In genomic region chr7:132714236-132714923, GRCm38 (mm10) we compare ENCODE assay signal across 9 mouse cellular contexts.
DNase-seq lines count a peak whose midpoint lies in the region; ATAC-seq and TF ChIP-seq lines count a peak whose summit lies in the region.
"Had no signal": no experiment of that assay in that cellular context is flagged by ENCODE, and none has a peak within 500 bp of the region (broad histone marks: within the 10 kb centered on the region; RNA-seq: fewer than 3 reads in every experiment).

No protein-coding gene starts in this region.

- peak overlapping the region; percentile 99 for H3K27ac ChIP-seq in heart, embryonic 13.5 days (replicated peaks)
- peak overlapping the region; percentile 75; the same call in 1 of the 2 replicates for H3K27ac ChIP-seq in lung, embryonic 14.5 days (ENCODE audit: low read depth)
- H3K27ac ChIP-seq in stomach, embryonic 14.5 days (ENCODE audit: low read length), result peak overlapping the region; percentile 74

- H3K4me1 ChIP-seq in heart, embryonic 13.5 days, result peaks cover 61% of the 10 kb centered on the region
- peaks cover 24% of the 10 kb centered on the region for H3K4me1 ChIP-seq in lung, embryonic 14.5 days (ENCODE audit: insufficient read depth)
- peaks cover 26% of the 10 kb centered on the region; the same call in 1 of the 2 replicates for H3K4me1 ChIP-seq in stomach, embryonic 14.5 days (ENCODE audit: control insufficient read depth, insufficient read depth, low read length)

- H3K9ac ChIP-seq in heart, embryonic 13.5 days, result peak overlapping the region; percentile 75
- H3K9ac ChIP-seq in lung, embryonic 14.5 days, result no peak overlapping the region
- no peak overlapping the region for H3K9ac ChIP-seq in stomach, embryonic 14.5 days (replicated peaks; ENCODE audit: low read depth, low read length)

- peak; percentile 75 for DNase-seq in kidney, adult 11 months
- DNase-seq in kidney, adult 18-20 months, result no peak
- peak; percentile 28 for DNase-seq in embryo, embryonic 10.5 days (ENCODE audit: low spot score)
- peak; percentile 64 to 77 for DNase-seq in kidney, postnatal 36 days
- peak; percentile 66 for DNase-seq in lung, embryonic 14.5 days
- DNase-seq in thymus, postnatal 10 days (ENCODE audit: low spot score in 2 of 2), result no peak

- H3K4me2 ChIP-seq in heart, embryonic 13.5 days, result peak overlapping the region; percentile 47
- no peak overlapping the region for H3K4me2 ChIP-seq in lung, embryonic 14.5 days
- H3K4me2 ChIP-seq in stomach, embryonic 14.5 days (replicated peaks; ENCODE audit: low read depth, low read length), result no peak overlapping the region

- TF ChIP-seq CTCF in lung, embryonic 14.5 days (IDR thresholded peaks at IDR 0.05; ENCODE audit: low read depth), result no peak

- no peaks in the 10 kb centered on the region for H3K9me3 ChIP-seq in heart, embryonic 13.5 days
- no peaks in the 10 kb centered on the region for H3K9me3 ChIP-seq in lung, embryonic 14.5 days (ENCODE audit: low read depth, low read length)
- no peaks in the 10 kb centered on the region for H3K9me3 ChIP-seq in stomach, embryonic 14.5 days (ENCODE audit: control insufficient read depth, low read depth, low read length)
- H3K9me3 ChIP-seq: G1E had no signal

- 14% methylated on average over 6 of the region's 6 CpGs for WGBS in heart, embryonic 13.5 days
- 46% methylated on average over 6 of the region's 6 CpGs for WGBS in lung, embryonic 14.5 days
- 41% methylated on average over 6 of the region's 6 CpGs for WGBS in stomach, embryonic 14.5 days

- H3K27me3 ChIP-seq in heart, embryonic 13.5 days (replicated peaks), result no peaks in the 10 kb centered on the region
- H3K27me3 ChIP-seq in lung, embryonic 14.5 days (ENCODE audit: insufficient read depth, low read length), result no peaks in the 10 kb centered on the region
- H3K27me3 ChIP-seq in stomach, embryonic 14.5 days (ENCODE audit: control insufficient read depth, insufficient read depth, low read length), result no peaks in the 10 kb centered on the region

- ATAC-seq in heart, embryonic 13.5 days (ENCODE audit: extremely low read depth, insufficient number of reproducible peaks, low FRiP score, low TSS enrichment), result peak; percentile 49; the same call in 1 of the 2 replicates
- peak; percentile 29; the same call in 1 of the 2 replicates for ATAC-seq in lung, embryonic 14.5 days (ENCODE audit: insufficient read depth)
- ATAC-seq in stomach, embryonic 14.5 days (ENCODE audit: insufficient number of reproducible peaks, insufficient read depth, low FRiP score, low read depth), result 0 out of 2 replicates have a peak, but pooled peaks have one; percentile 40

- H3K4me3 ChIP-seq in heart, embryonic 13.5 days, result no peak overlapping the region
- H3K4me3 ChIP-seq in lung, embryonic 14.5 days (ENCODE audit: low read depth, low read length), result no peak overlapping the region
- no peak overlapping the region for H3K4me3 ChIP-seq in stomach, embryonic 14.5 days (ENCODE audit: low read depth, low read length)

- H3K36me3 ChIP-seq in heart, embryonic 13.5 days, result peaks cover 10% of the 10 kb centered on the region; the same call in 1 of the 2 replicates
- peaks cover 6% of the 10 kb centered on the region for H3K36me3 ChIP-seq in lung, embryonic 14.5 days (ENCODE audit: insufficient read depth)
- peaks cover 4% of the 10 kb centered on the region; the same call in 1 of the 2 replicates for H3K36me3 ChIP-seq in stomach, embryonic 14.5 days (ENCODE audit: control insufficient read depth, insufficient read depth, low read length)

Comparison
In these comparisons a context has a peak if more than half of its experiments do, and no peak if none do; other contexts are left out.
1. DNase-seq: peak in kidney, adult 11 months (single experiment), embryo, embryonic 10.5 days (single experiment), kidney, postnatal 36 days (2 of 2) and lung, embryonic 14.5 days (single experiment); none in kidney, adult 18-20 months (single experiment) and thymus, postnatal 10 days (0 of 2).
2. Peak in every context shown above with its lines, with median percentiles within 50 percentile points of each other: ATAC-seq and H3K27ac ChIP-seq.